Mouse (Mus musculus): ENCODE measurements around the gene Pcca.

Gene Pcca

GRCm38 (mm10) chr14:122885893-122886292 lies 351.8 kb downstream of the Pcca start:
- no peak for DNase-seq (ENCODE audit: low read depth, low spot score)

GRCm38 (mm10) chr14:122887278-122887677 lies 353.2 kb downstream of the Pcca start:
- no peak for DNase-seq (ENCODE audit: low read depth, low spot score)

- no peak for DNase-seq (ENCODE audit: low read depth, low spot score)
Observed at GRCm38 (mm10) chr14:122887702-122888479, 353.8 kb downstream of the Pcca start.

GRCm38 (mm10) chr14:122888480-122888872 lies 354.4 kb downstream of the Pcca start:
- no peak for DNase-seq (ENCODE audit: low read depth, low spot score)

- DNase-seq (ENCODE audit: low read depth, low spot score), result no peak
Observed at GRCm38 (mm10) chr14:122891470-122891968, 357.4 kb downstream of the Pcca start.

GRCm38 (mm10) chr14:122896106-122896505 lies 362.0 kb downstream of the Pcca start:
- DNase-seq (ENCODE audit: low read depth, low spot score), result no peak

GRCm38 (mm10) chr14:122898550-122898949 lies 364.4 kb downstream of the Pcca start:
- peak; percentile 19 for DNase-seq (ENCODE audit: low read depth, low spot score)

- no peak for DNase-seq (ENCODE audit: low read depth, low spot score)
Observed at GRCm38 (mm10) chr14:122900679-122901078, 366.6 kb downstream of the Pcca start.

GRCm38 (mm10) chr14:122901177-122901576 lies 367.1 kb downstream of the Pcca start:
- no peak for DNase-seq (ENCODE audit: low read depth, low spot score)

GRCm38 (mm10) chr14:122901715-122902114 lies 367.6 kb downstream of the Pcca start:
- DNase-seq (ENCODE audit: low read depth, low spot score), result peak; percentile 31

- peak; percentile 87 for DNase-seq (ENCODE audit: low read depth, low spot score)
Observed at GRCm38 (mm10) chr14:122902136-122902535, 368.0 kb downstream of the Pcca start.

GRCm38 (mm10) chr14:122902884-122903283 lies 368.8 kb downstream of the Pcca start:
- peak; percentile 31 for DNase-seq (ENCODE audit: low read depth, low spot score)

- no peak for DNase-seq (ENCODE audit: low read depth, low spot score)
Observed at GRCm38 (mm10) chr14:122903923-122904351, 369.8 kb downstream of the Pcca start.

- no peak for DNase-seq (ENCODE audit: low read depth, low spot score)
Observed at GRCm38 (mm10) chr14:122905007-122905406, 370.9 kb downstream of the Pcca start.

GRCm38 (mm10) chr14:122908075-122908474 lies 374.0 kb downstream of the Pcca start:
- DNase-seq (ENCODE audit: low read depth, low spot score), result peak; percentile 61

GRCm38 (mm10) chr14:122909368-122910091 lies 375.4 kb downstream of the Pcca start:
- no peak for DNase-seq (ENCODE audit: low read depth, low spot score)

GRCm38 (mm10) chr14:122911265-122911664 lies 377.1 kb downstream of the Pcca start:
- no peak for DNase-seq (ENCODE audit: low read depth, low spot score)

GRCm38 (mm10) chr14:122912137-122912536 lies 378.0 kb downstream of the Pcca start:
- DNase-seq (ENCODE audit: low read depth, low spot score), result peak; percentile 7

- peak; percentile 79 for DNase-seq (ENCODE audit: low read depth, low spot score)
Observed at GRCm38 (mm10) chr14:122912812-122913498, 378.8 kb downstream of the Pcca start.

GRCm38 (mm10) chr14:122913657-122914056 lies 379.5 kb downstream of the Pcca start, which contains the start of gene Ggact:
Gene Ggact, minus strand, starts transcription at chr14:122913757.
- no peak for DNase-seq (ENCODE audit: low read depth, low spot score)

- DNase-seq (ENCODE audit: low read depth, low spot score), result no peak
Observed at GRCm38 (mm10) chr14:122917676-122918075, 383.6 kb downstream of the Pcca start.

- no peak for DNase-seq (ENCODE audit: low read depth, low spot score)
Observed at GRCm38 (mm10) chr14:122920011-122920410, 385.9 kb downstream of the Pcca start.

All from CD4-positive, CD25-positive, alpha-beta regulatory T cell, adult 2 months (primary cell).